Mouse (Mus musculus): ENCODE measurements around the gene Igll1. TPM values are rescaled to one million over a fixed set of nuclear protein-coding genes. Genes with fewer than 3 reads are reported as not detected.
"Not testable (repeated sequence)": the region's sequence is repeated elsewhere in the genome, so short reads cannot be mapped to it uniquely, and the experiment has no call there.

Gene Igll1
- polyA plus RNA-seq, 1 experiment from 2014 or later, result not detected

- DNase-seq (ENCODE audit: low spot score) (no peak), ATAC-seq (no peak)
- H3K27me3 ChIP-seq (replicated peaks; ENCODE audit: control insufficient read depth, insufficient read depth, low read length), result no peaks in the 10 kb centered on the region
- H3K9me3 ChIP-seq (replicated peaks; ENCODE audit: control insufficient read depth, low read length), result no peaks in the 10 kb centered on the region
- WGBS, result 79% methylated on average over 3 of the region's 3 CpGs
- H3K4me1 ChIP-seq (ENCODE audit: control insufficient read depth, insufficient read depth, low read length), result no peaks in the 10 kb centered on the region
- no peak overlapping the region for H3K4me3 ChIP-seq (ENCODE audit: low read depth, low read length)
- no peak overlapping the region for H3K27ac ChIP-seq (ENCODE audit: low read depth, low read length)
- H3K36me3 ChIP-seq (ENCODE audit: control insufficient read depth, insufficient read depth, low read length), result no peaks in the 10 kb centered on the region
- H3K4me2 ChIP-seq (ENCODE audit: low read length), result no peak overlapping the region
- no peak overlapping the region for H3K9ac ChIP-seq (ENCODE audit: low read length)
These were observed 1.5 kb downstream of the Igll1 start for GRCm38 (mm10) chr16:16862288-16862687.

- H3K27me3 ChIP-seq (replicated peaks; ENCODE audit: control insufficient read depth, insufficient read depth, low read length), result no peaks in the 10 kb centered on the region
- no peaks in the 10 kb centered on the region for H3K9me3 ChIP-seq (replicated peaks; ENCODE audit: control insufficient read depth, low read length)
- H3K4me1 ChIP-seq (ENCODE audit: control insufficient read depth, insufficient read depth, low read length), result no peaks in the 10 kb centered on the region
- ATAC-seq (no peak), DNase-seq (ENCODE audit: low spot score) (no peak)
- H3K9ac ChIP-seq (ENCODE audit: low read length), result no peak overlapping the region
- WGBS, result 78% methylated on average over 13 of the region's 13 CpGs
- no peak overlapping the region for H3K27ac ChIP-seq (ENCODE audit: low read depth, low read length)
- H3K4me2 ChIP-seq (ENCODE audit: low read length), result no peak overlapping the region
- no peak overlapping the region for H3K4me3 ChIP-seq (ENCODE audit: low read depth, low read length)
- no peaks in the 10 kb centered on the region for H3K36me3 ChIP-seq (ENCODE audit: control insufficient read depth, insufficient read depth, low read length)
These were observed 6.9 kb downstream of the Igll1 start for GRCm38 (mm10) chr16:16856731-16857476.

- not testable (repeated sequence) for DNase-seq (ENCODE audit: low spot score); H3K4me2 ChIP-seq (ENCODE audit: low read length); H3K4me1 ChIP-seq (ENCODE audit: control insufficient read depth, insufficient read depth, low read length); ATAC-seq; H3K27ac ChIP-seq (ENCODE audit: low read depth, low read length); H3K9ac ChIP-seq (ENCODE audit: low read length); H3K27me3 ChIP-seq (replicated peaks; ENCODE audit: control insufficient read depth, insufficient read depth, low read length); H3K36me3 ChIP-seq (ENCODE audit: control insufficient read depth, insufficient read depth, low read length); H3K9me3 ChIP-seq (replicated peaks; ENCODE audit: control insufficient read depth, low read length); H3K4me3 ChIP-seq (ENCODE audit: low read depth, low read length)
- 86% methylated on average over 9 of the region's 9 CpGs for WGBS
These were observed 7.7 kb downstream of the Igll1 start for GRCm38 (mm10) chr16:16856054-16856453.

- 90% methylated on average over 1 of the region's 1 CpGs for WGBS
- Histone ChIP-seq H3K9ac (ENCODE audit: low read length) (no peak overlapping the region), H3K36me3 (ENCODE audit: control insufficient read depth, insufficient read depth, low read length) (no peaks in the 10 kb centered on the region), H3K4me1 (ENCODE audit: control insufficient read depth, insufficient read depth, low read length) (no peaks in the 10 kb centered on the region), H3K27me3 (replicated peaks; ENCODE audit: control insufficient read depth, insufficient read depth, low read length) (no peaks in the 10 kb centered on the region), H3K27ac (ENCODE audit: low read depth, low read length) (no peak overlapping the region), H3K9me3 (replicated peaks; ENCODE audit: control insufficient read depth, low read length) (no peaks in the 10 kb centered on the region), H3K4me3 (ENCODE audit: low read depth, low read length) (no peak overlapping the region), H3K4me2 (ENCODE audit: low read length) (no peak overlapping the region)
- no peak for DNase-seq (ENCODE audit: low spot score)
- ATAC-seq, result no peak
These were observed 8.2 kb downstream of the Igll1 start for GRCm38 (mm10) chr16:16855541-16855940.

GRCm38 (mm10) chr16:16854836-16855235 is 8.9 kb downstream of the Igll1 start:
- H3K9me3 ChIP-seq (replicated peaks; ENCODE audit: control insufficient read depth, low read length), result no peaks in the 10 kb centered on the region
- H3K9ac ChIP-seq (ENCODE audit: low read length), result no peak overlapping the region
- no peak for ATAC-seq
- H3K36me3 ChIP-seq (ENCODE audit: control insufficient read depth, insufficient read depth, low read length), result no peaks in the 10 kb centered on the region
- no peaks in the 10 kb centered on the region for H3K4me1 ChIP-seq (ENCODE audit: control insufficient read depth, insufficient read depth, low read length)
- no peak overlapping the region for H3K27ac ChIP-seq (ENCODE audit: low read depth, low read length)
- no peak overlapping the region for H3K4me2 ChIP-seq (ENCODE audit: low read length)
- DNase-seq (ENCODE audit: low spot score), result no peak
- no peaks in the 10 kb centered on the region for H3K27me3 ChIP-seq (replicated peaks; ENCODE audit: control insufficient read depth, insufficient read depth, low read length)
- 36% methylated on average over 6 of the region's 6 CpGs for WGBS
- no peak overlapping the region for H3K4me3 ChIP-seq (ENCODE audit: low read depth, low read length)

GRCm38 (mm10) chr16:16852411-16852810 is 11.4 kb downstream of the Igll1 start:
- Histone ChIP-seq H3K4me1 (ENCODE audit: control insufficient read depth, insufficient read depth, low read length) (no peaks in the 10 kb centered on the region), H3K4me3 (ENCODE audit: low read depth, low read length) (no peak overlapping the region), H3K27me3 (replicated peaks; ENCODE audit: control insufficient read depth, insufficient read depth, low read length) (no peaks in the 10 kb centered on the region), H3K27ac (ENCODE audit: low read depth, low read length) (no peak overlapping the region), H3K4me2 (ENCODE audit: low read length) (no peak overlapping the region), H3K9me3 (replicated peaks; ENCODE audit: control insufficient read depth, low read length) (no peaks in the 10 kb centered on the region), H3K9ac (ENCODE audit: low read length) (no peak overlapping the region), H3K36me3 (ENCODE audit: control insufficient read depth, insufficient read depth, low read length) (no peaks in the 10 kb centered on the region)
- 88% methylated on average over 3 of the region's 3 CpGs for WGBS
- DNase-seq (ENCODE audit: low spot score) (no peak), ATAC-seq (no peak)

- H3K4me1 ChIP-seq (ENCODE audit: control insufficient read depth, insufficient read depth, low read length), result no peaks in the 10 kb centered on the region
- no peak overlapping the region for H3K4me2 ChIP-seq (ENCODE audit: low read length)
- no peak for ATAC-seq
- no peak overlapping the region for H3K4me3 ChIP-seq (ENCODE audit: low read depth, low read length)
- no peak overlapping the region for H3K27ac ChIP-seq (ENCODE audit: low read depth, low read length)
- no peaks in the 10 kb centered on the region for H3K27me3 ChIP-seq (replicated peaks; ENCODE audit: control insufficient read depth, insufficient read depth, low read length)
- no peak for DNase-seq (ENCODE audit: low spot score)
- no peak overlapping the region for H3K9ac ChIP-seq (ENCODE audit: low read length)
- H3K9me3 ChIP-seq (replicated peaks; ENCODE audit: control insufficient read depth, low read length), result no peaks in the 10 kb centered on the region
- H3K36me3 ChIP-seq (ENCODE audit: control insufficient read depth, insufficient read depth, low read length), result no peaks in the 10 kb centered on the region
These were observed 14.6 kb downstream of the Igll1 start for GRCm38 (mm10) chr16:16849196-16849595.

GRCm38 (mm10) chr16:16829671-16830070 is 34.1 kb downstream of the Igll1 start:
- H3K9ac ChIP-seq (ENCODE audit: low read length), result no peak overlapping the region
- peak; percentile 27; the same call in 1 of the 2 replicates for ATAC-seq
- no peaks in the 10 kb centered on the region for H3K36me3 ChIP-seq (ENCODE audit: control insufficient read depth, insufficient read depth, low read length)
- H3K9me3 ChIP-seq (replicated peaks; ENCODE audit: control insufficient read depth, low read length), result no peaks in the 10 kb centered on the region
- no peak for DNase-seq (ENCODE audit: low spot score)
- WGBS, result 91% methylated on average over 3 of the region's 3 CpGs
- H3K4me1 ChIP-seq (ENCODE audit: control insufficient read depth, insufficient read depth, low read length), result no peaks in the 10 kb centered on the region
- peak overlapping the region; percentile 50 for H3K4me3 ChIP-seq (ENCODE audit: low read depth, low read length)
- H3K27ac ChIP-seq (ENCODE audit: low read depth, low read length), result no peak overlapping the region
- H3K4me2 ChIP-seq (ENCODE audit: low read length), result peak overlapping the region; percentile 83; the same call in 1 of the 2 replicates
- H3K27me3 ChIP-seq (replicated peaks; ENCODE audit: control insufficient read depth, insufficient read depth, low read length), result no peaks in the 10 kb centered on the region

- H3K27ac ChIP-seq (ENCODE audit: low read depth, low read length), result no peak within 1 kb of the TSS
- WGBS, result 5% methylated on average over 33 of the region's 33 CpGs
- H3K4me2 ChIP-seq (ENCODE audit: low read length), result peak within 1 kb of the TSS; percentile 83
- H3K4me3 ChIP-seq (ENCODE audit: low read depth, low read length), result peak within 1 kb of the TSS; percentile 50
- DNase-seq (ENCODE audit: low spot score) (peak; percentile 89), ATAC-seq (peak; percentile 97)
- no peaks in the 10 kb centered on the region for H3K4me1 ChIP-seq (ENCODE audit: control insufficient read depth, insufficient read depth, low read length)
- no peaks in the 10 kb centered on the region for H3K36me3 ChIP-seq (ENCODE audit: control insufficient read depth, insufficient read depth, low read length)
- H3K9me3 ChIP-seq (replicated peaks; ENCODE audit: control insufficient read depth, low read length), result no peaks in the 10 kb centered on the region
- peak within 1 kb of the TSS; percentile 61 for H3K9ac ChIP-seq (ENCODE audit: low read length)
- H3K27me3 ChIP-seq (replicated peaks; ENCODE audit: control insufficient read depth, insufficient read depth, low read length), result no peaks in the 10 kb centered on the region
These were observed 34.8 kb downstream of the Igll1 start, which contains the start of gene Spag6l for GRCm38 (mm10) chr16:16828757-16829615. TSS of gene Spag6l (minus strand) at chr16:16829456.

Data from forebrain, embryonic 14.5 days (tissue).